Mouse (Mus musculus): Measurements from ENCODE around the gene Mrap2. TPM values are rescaled to one million over a fixed set of nuclear protein-coding genes. Genes with fewer than 3 reads are reported as not detected.
"Not testable (repeated sequence)": the region's sequence is repeated elsewhere in the genome, so short reads cannot be mapped to it uniquely, and the experiment has no call there.

Mrap2 gene
- 0.13 TPM in 1 of 2 replicates, not detected in the other for polyA plus RNA-seq (2016; fragmentation: Nextera tagmentation; extraction: Ambion mirVana)

- H3K9me3 ChIP-seq: no peaks in the 10 kb centered on the region
- H3K4me3 ChIP-seq: peak within 1 kb of the TSS; percentile 47
- under 1% methylated on average over 29 of the region's 29 CpGs for WGBS
- H3K36me3 ChIP-seq (replicated peaks): no peaks in the 10 kb centered on the region
- peaks cover 42% of the 10 kb centered on the region for H3K27me3 ChIP-seq (replicated peaks; ENCODE audit: low read depth, poor library complexity, severe bottlenecking)
- DNase-seq (ENCODE audit: low spot score): peak; percentile 83
- peaks cover 21% of the 10 kb centered on the region for H3K4me1 ChIP-seq
- no peak within 1 kb of the TSS for H3K27ac ChIP-seq (replicated peaks)
Measured at GRCm38 (mm10) chr9:87144106-87144505, at the start of gene Mrap2. Gene Mrap2, plus strand, starts transcription at chr9:87144306.

- H3K27ac ChIP-seq (replicated peaks): no peak overlapping the region
Measured at GRCm38 (mm10) chr9:87097989-87098388, 46.1 kb upstream of the Mrap2 start.

GRCm38 (mm10) chr9:87115019-87115418 is 29.1 kb upstream of the Mrap2 start:
- Histone ChIP-seq H3K4me1 (no peaks in the 10 kb centered on the region), H3K36me3 (replicated peaks) (no peaks in the 10 kb centered on the region), H3K27me3 (replicated peaks; ENCODE audit: low read depth, poor library complexity, severe bottlenecking) (no peaks in the 10 kb centered on the region), H3K4me3 (no peak overlapping the region), H3K9me3 (no peaks in the 10 kb centered on the region), H3K27ac (replicated peaks) (no peak overlapping the region)
- WGBS: 85% methylated on average over 5 of the region's 5 CpGs
- no peak for DNase-seq (ENCODE audit: low spot score)

More at GRCm38 (mm10) chr9:87097989-87098388, 46.1 kb upstream of the Mrap2 start:
- no peaks in the 10 kb centered on the region for H3K9me3 ChIP-seq
- no peaks in the 10 kb centered on the region for H3K27me3 ChIP-seq (replicated peaks; ENCODE audit: low read depth, poor library complexity, severe bottlenecking)
- no peaks in the 10 kb centered on the region for H3K4me1 ChIP-seq
- no peak overlapping the region for H3K4me3 ChIP-seq
- DNase-seq (ENCODE audit: low spot score): no peak
- no peaks in the 10 kb centered on the region for H3K36me3 ChIP-seq (replicated peaks)
- WGBS: 62% methylated on average over 2 of the region's 2 CpGs

GRCm38 (mm10) chr9:87115456-87115931 is 28.6 kb upstream of the Mrap2 start:
- Histone ChIP-seq H3K36me3 (replicated peaks) (no peaks in the 10 kb centered on the region), H3K4me3 (no peak overlapping the region), H3K27me3 (replicated peaks; ENCODE audit: low read depth, poor library complexity, severe bottlenecking) (no peaks in the 10 kb centered on the region), H3K4me1 (no peaks in the 10 kb centered on the region), H3K9me3 (no peaks in the 10 kb centered on the region), H3K27ac (replicated peaks) (no peak overlapping the region)
- WGBS: 64% methylated on average over 6 of the region's 6 CpGs
- DNase-seq (ENCODE audit: low spot score): no peak

- Histone ChIP-seq H3K9me3 (no peaks in the 10 kb centered on the region), H3K27me3 (replicated peaks; ENCODE audit: low read depth, poor library complexity, severe bottlenecking) (no peaks in the 10 kb centered on the region), H3K4me3 (no peak overlapping the region), H3K36me3 (replicated peaks) (no peaks in the 10 kb centered on the region), H3K4me1 (no peaks in the 10 kb centered on the region), H3K27ac (replicated peaks) (no peak overlapping the region)
- DNase-seq (ENCODE audit: low spot score): no peak
- 88% methylated on average over 1 of the region's 1 CpGs for WGBS
Measured at GRCm38 (mm10) chr9:87115978-87116377, 28.1 kb upstream of the Mrap2 start.

GRCm38 (mm10) chr9:87118996-87119395 is 25.1 kb upstream of the Mrap2 start:
- Histone ChIP-seq H3K4me3 (no peak overlapping the region), H3K27me3 (replicated peaks; ENCODE audit: low read depth, poor library complexity, severe bottlenecking) (no peaks in the 10 kb centered on the region), H3K4me1 (peaks cover 3% of the 10 kb centered on the region; the same call in 1 of the 2 replicates), H3K36me3 (replicated peaks) (no peaks in the 10 kb centered on the region), H3K9me3 (no peaks in the 10 kb centered on the region), H3K27ac (replicated peaks) (no peak overlapping the region)
- WGBS: 85% methylated on average over 3 of the region's 3 CpGs
- DNase-seq (ENCODE audit: low spot score): no peak

- Histone ChIP-seq H3K36me3 (replicated peaks) (no peaks in the 10 kb centered on the region), H3K9me3 (no peaks in the 10 kb centered on the region), H3K4me1 (peaks cover 3% of the 10 kb centered on the region; the same call in 1 of the 2 replicates), H3K27ac (replicated peaks) (no peak overlapping the region), H3K27me3 (replicated peaks; ENCODE audit: low read depth, poor library complexity, severe bottlenecking) (no peaks in the 10 kb centered on the region), H3K4me3 (no peak overlapping the region)
- WGBS: 62% methylated on average over 9 of the region's 9 CpGs
- DNase-seq (ENCODE audit: low spot score): no peak
Measured at GRCm38 (mm10) chr9:87121956-87122493, 22.1 kb upstream of the Mrap2 start.

- WGBS: 83% methylated on average over 6 of the region's 6 CpGs
- H3K4me3 ChIP-seq; H3K4me1 ChIP-seq; H3K36me3 ChIP-seq (replicated peaks); H3K27me3 ChIP-seq (replicated peaks; ENCODE audit: low read depth, poor library complexity, severe bottlenecking); H3K27ac ChIP-seq (replicated peaks); H3K9me3 ChIP-seq; DNase-seq (ENCODE audit: low spot score): not testable (repeated sequence)
Measured at GRCm38 (mm10) chr9:87127046-87127445, 17.1 kb upstream of the Mrap2 start.

- H3K36me3 ChIP-seq (replicated peaks): no peaks in the 10 kb centered on the region
- H3K27me3 ChIP-seq (replicated peaks; ENCODE audit: low read depth, poor library complexity, severe bottlenecking): no peaks in the 10 kb centered on the region
- no peak for DNase-seq (ENCODE audit: low spot score)
- 0 out of 2 replicates have a peak, but pooled peaks cover 3% of the 10 kb centered on the region for H3K4me1 ChIP-seq
- no peak overlapping the region for H3K27ac ChIP-seq (replicated peaks)
- H3K9me3 ChIP-seq: no peaks in the 10 kb centered on the region
- no peak overlapping the region for H3K4me3 ChIP-seq
- 74% methylated on average over 14 of the region's 14 CpGs for WGBS
Measured at GRCm38 (mm10) chr9:87135765-87136558, 8.1 kb upstream of the Mrap2 start.

GRCm38 (mm10) chr9:87143076-87143475 is 1.0 kb upstream of the Mrap2 start:
- H3K9me3 ChIP-seq: no peaks in the 10 kb centered on the region
- 87% methylated on average over 3 of the region's 3 CpGs for WGBS
- H3K27me3 ChIP-seq (replicated peaks; ENCODE audit: low read depth, poor library complexity, severe bottlenecking): peaks cover 42% of the 10 kb centered on the region
- peaks cover 21% of the 10 kb centered on the region for H3K4me1 ChIP-seq
- no peak for DNase-seq (ENCODE audit: low spot score)
- H3K4me3 ChIP-seq: no peak overlapping the region
- no peak overlapping the region for H3K27ac ChIP-seq (replicated peaks)
- H3K36me3 ChIP-seq (replicated peaks): no peaks in the 10 kb centered on the region

- no peak for DNase-seq (ENCODE audit: low spot score)
Measured at GRCm38 (mm10) chr9:87144532-87144931, 426 bp downstream of the Mrap2 start.

GRCm38 (mm10) chr9:87145180-87145579 is 1.1 kb downstream of the Mrap2 start:
- Histone ChIP-seq H3K4me1 (peaks cover 20% of the 10 kb centered on the region), H3K27ac (replicated peaks) (no peak overlapping the region), H3K27me3 (replicated peaks; ENCODE audit: low read depth, poor library complexity, severe bottlenecking) (peaks cover 42% of the 10 kb centered on the region), H3K36me3 (replicated peaks) (no peaks in the 10 kb centered on the region), H3K9me3 (no peaks in the 10 kb centered on the region), H3K4me3 (peak overlapping the region; percentile 47)
- 1% methylated on average over 15 of the region's 15 CpGs for WGBS
- peak; percentile 47 for DNase-seq (ENCODE audit: low spot score)

More at GRCm38 (mm10) chr9:87144532-87144931, 426 bp downstream of the Mrap2 start:
- no peak overlapping the region for H3K27ac ChIP-seq (replicated peaks)
- peak overlapping the region; percentile 47 for H3K4me3 ChIP-seq
- H3K4me1 ChIP-seq: peaks cover 21% of the 10 kb centered on the region
- 3% methylated on average over 19 of the region's 19 CpGs for WGBS
- no peaks in the 10 kb centered on the region for H3K9me3 ChIP-seq
- peaks cover 42% of the 10 kb centered on the region for H3K27me3 ChIP-seq (replicated peaks; ENCODE audit: low read depth, poor library complexity, severe bottlenecking)
- no peaks in the 10 kb centered on the region for H3K36me3 ChIP-seq (replicated peaks)

GRCm38 (mm10) chr9:87145671-87146070 is 1.6 kb downstream of the Mrap2 start:
- Histone ChIP-seq H3K4me1 (peaks cover 18% of the 10 kb centered on the region), H3K27ac (replicated peaks) (no peak overlapping the region), H3K9me3 (no peaks in the 10 kb centered on the region), H3K36me3 (replicated peaks) (no peaks in the 10 kb centered on the region), H3K4me3 (peak overlapping the region; percentile 47; the same call in 1 of the 2 replicates), H3K27me3 (replicated peaks; ENCODE audit: low read depth, poor library complexity, severe bottlenecking) (peaks cover 42% of the 10 kb centered on the region)
- 29% methylated on average over 11 of the region's 11 CpGs for WGBS
- no peak for DNase-seq (ENCODE audit: low spot score)

Measured in embryonic facial prominence, embryonic 10.5 days (tissue).